Mouse (Mus musculus): ENCODE measurements at regions not wholly inside any gene's neighbourhood (a gene's known extent, or its start where the extent isn't known, plus 50 kb on each side); places are given as distances from the start of the nearest gene placed in this dataset.

GRCm38 (mm10) chr2:45630081-45630480 lies 512.9 kb upstream of the Zeb2 start:
- ATAC-seq (replicated peaks; ENCODE audit: low FRiP score, low TSS enrichment, low read depth) (no peak), DNase-seq (ENCODE audit: low spot score) (no peak)
- H3K9me3 ChIP-seq (ENCODE audit: control insufficient read depth, low read length): no peaks in the 10 kb centered on the region
- 78% methylated on average over 7 of the region's 7 CpGs for WGBS
- no peak overlapping the region for H3K9ac ChIP-seq (ENCODE audit: low read length)
- H3K4me1 ChIP-seq (replicated peaks; ENCODE audit: control insufficient read depth, insufficient read depth, low read length): no peaks in the 10 kb centered on the region
- no peak overlapping the region for H3K27ac ChIP-seq (ENCODE audit: low read depth)
- H3K27me3 ChIP-seq (replicated peaks; ENCODE audit: control insufficient read depth, insufficient read depth, low read length): no peaks in the 10 kb centered on the region
- no peaks in the 10 kb centered on the region for H3K36me3 ChIP-seq (ENCODE audit: control insufficient read depth, insufficient read depth, low read length)
- H3K4me3 ChIP-seq (ENCODE audit: low read depth, low read length): no peak overlapping the region
- no peak overlapping the region for H3K4me2 ChIP-seq (ENCODE audit: low read length)

GRCm38 (mm10) chr2:45629616-45630015 lies 512.4 kb upstream of the Zeb2 start:
- DNase-seq (ENCODE audit: low spot score) (no peak), ATAC-seq (replicated peaks; ENCODE audit: low FRiP score, low TSS enrichment, low read depth) (no peak)
- Histone ChIP-seq H3K27ac (ENCODE audit: low read depth) (no peak overlapping the region), H3K27me3 (replicated peaks; ENCODE audit: control insufficient read depth, insufficient read depth, low read length) (no peaks in the 10 kb centered on the region), H3K9ac (ENCODE audit: low read length) (no peak overlapping the region), H3K9me3 (ENCODE audit: control insufficient read depth, low read length) (no peaks in the 10 kb centered on the region), H3K36me3 (ENCODE audit: control insufficient read depth, insufficient read depth, low read length) (no peaks in the 10 kb centered on the region), H3K4me2 (ENCODE audit: low read length) (no peak overlapping the region), H3K4me1 (replicated peaks; ENCODE audit: control insufficient read depth, insufficient read depth, low read length) (no peaks in the 10 kb centered on the region), H3K4me3 (ENCODE audit: low read depth, low read length) (no peak overlapping the region)
- 68% methylated on average over 3 of the region's 3 CpGs for WGBS

- ATAC-seq (replicated peaks; ENCODE audit: low FRiP score, low TSS enrichment, low read depth) (no peak), DNase-seq (ENCODE audit: low spot score) (no peak)
- Histone ChIP-seq H3K27me3 (replicated peaks; ENCODE audit: control insufficient read depth, insufficient read depth, low read length) (no peaks in the 10 kb centered on the region), H3K9me3 (ENCODE audit: control insufficient read depth, low read length) (no peaks in the 10 kb centered on the region), H3K27ac (ENCODE audit: low read depth) (no peak overlapping the region), H3K4me2 (ENCODE audit: low read length) (no peak overlapping the region), H3K36me3 (ENCODE audit: control insufficient read depth, insufficient read depth, low read length) (no peaks in the 10 kb centered on the region), H3K4me3 (ENCODE audit: low read depth, low read length) (no peak overlapping the region), H3K9ac (ENCODE audit: low read length) (no peak overlapping the region), H3K4me1 (replicated peaks; ENCODE audit: control insufficient read depth, insufficient read depth, low read length) (no peaks in the 10 kb centered on the region)
- 76% methylated on average over 3 of the region's 3 CpGs for WGBS
Measured at GRCm38 (mm10) chr2:45623056-45623455, 505.9 kb upstream of the Zeb2 start.

GRCm38 (mm10) chr2:45608926-45609325 lies 491.7 kb upstream of the Zeb2 start:
- H3K9me3 ChIP-seq (ENCODE audit: control insufficient read depth, low read length): no peaks in the 10 kb centered on the region
- H3K36me3 ChIP-seq (ENCODE audit: control insufficient read depth, insufficient read depth, low read length): no peaks in the 10 kb centered on the region
- H3K27ac ChIP-seq (ENCODE audit: low read depth): no peak overlapping the region
- no peak overlapping the region for H3K9ac ChIP-seq (ENCODE audit: low read length)
- no peaks in the 10 kb centered on the region for H3K27me3 ChIP-seq (replicated peaks; ENCODE audit: control insufficient read depth, insufficient read depth, low read length)
- 98% methylated on average over 1 of the region's 1 CpGs for WGBS
- no peak overlapping the region for H3K4me2 ChIP-seq (ENCODE audit: low read length)
- no peaks in the 10 kb centered on the region for H3K4me1 ChIP-seq (replicated peaks; ENCODE audit: control insufficient read depth, insufficient read depth, low read length)
- DNase-seq (ENCODE audit: low spot score): no peak
- ATAC-seq (replicated peaks; ENCODE audit: low FRiP score, low TSS enrichment, low read depth): no peak
- no peak overlapping the region for H3K4me3 ChIP-seq (ENCODE audit: low read depth, low read length)

GRCm38 (mm10) chr2:45607393-45607792 lies 490.2 kb upstream of the Zeb2 start:
- Histone ChIP-seq H3K36me3 (ENCODE audit: control insufficient read depth, insufficient read depth, low read length) (no peaks in the 10 kb centered on the region), H3K4me3 (ENCODE audit: low read depth, low read length) (no peak overlapping the region), H3K4me2 (ENCODE audit: low read length) (no peak overlapping the region), H3K4me1 (replicated peaks; ENCODE audit: control insufficient read depth, insufficient read depth, low read length) (no peaks in the 10 kb centered on the region), H3K9ac (ENCODE audit: low read length) (no peak overlapping the region), H3K27me3 (replicated peaks; ENCODE audit: control insufficient read depth, insufficient read depth, low read length) (no peaks in the 10 kb centered on the region), H3K27ac (ENCODE audit: low read depth) (no peak overlapping the region), H3K9me3 (ENCODE audit: control insufficient read depth, low read length) (no peaks in the 10 kb centered on the region)
- no peak for DNase-seq (ENCODE audit: low spot score)
- ATAC-seq (replicated peaks; ENCODE audit: low FRiP score, low TSS enrichment, low read depth): no peak

- no peak for DNase-seq (ENCODE audit: low spot score)
- WGBS: 30% methylated on average over 6 of the region's 6 CpGs
- Histone ChIP-seq H3K9ac (ENCODE audit: low read length) (no peak overlapping the region), H3K27me3 (replicated peaks; ENCODE audit: control insufficient read depth, insufficient read depth, low read length) (no peaks in the 10 kb centered on the region), H3K27ac (ENCODE audit: low read depth) (no peak overlapping the region; the same call in 1 of the 2 replicates), H3K4me1 (replicated peaks; ENCODE audit: control insufficient read depth, insufficient read depth, low read length) (no peaks in the 10 kb centered on the region; the same call in 1 of the 2 replicates), H3K4me2 (ENCODE audit: low read length) (no peak overlapping the region), H3K36me3 (ENCODE audit: control insufficient read depth, insufficient read depth, low read length) (no peaks in the 10 kb centered on the region), H3K4me3 (ENCODE audit: low read depth, low read length) (no peak overlapping the region), H3K9me3 (ENCODE audit: control insufficient read depth, low read length) (no peaks in the 10 kb centered on the region)
- ATAC-seq (replicated peaks; ENCODE audit: low FRiP score, low TSS enrichment, low read depth): no peak
Measured at GRCm38 (mm10) chr2:45601332-45601900, 484.2 kb upstream of the Zeb2 start.

GRCm38 (mm10) chr2:45593765-45594164 lies 476.6 kb upstream of the Zeb2 start:
- H3K9ac ChIP-seq (ENCODE audit: low read length): no peak overlapping the region
- no peak for ATAC-seq (replicated peaks; ENCODE audit: low FRiP score, low TSS enrichment, low read depth)
- no peak overlapping the region for H3K4me3 ChIP-seq (ENCODE audit: low read depth, low read length)
- DNase-seq (ENCODE audit: low spot score): no peak
- no peaks in the 10 kb centered on the region for H3K36me3 ChIP-seq (ENCODE audit: control insufficient read depth, insufficient read depth, low read length)
- no peak overlapping the region for H3K27ac ChIP-seq (ENCODE audit: low read depth)
- no peaks in the 10 kb centered on the region for H3K9me3 ChIP-seq (ENCODE audit: control insufficient read depth, low read length)
- H3K27me3 ChIP-seq (replicated peaks; ENCODE audit: control insufficient read depth, insufficient read depth, low read length): no peaks in the 10 kb centered on the region
- 86% methylated on average over 4 of the region's 4 CpGs for WGBS
- H3K4me2 ChIP-seq (ENCODE audit: low read length): no peak overlapping the region
- no peaks in the 10 kb centered on the region for H3K4me1 ChIP-seq (replicated peaks; ENCODE audit: control insufficient read depth, insufficient read depth, low read length)

- H3K4me3 ChIP-seq (ENCODE audit: low read depth, low read length): no peak overlapping the region
- no peak for DNase-seq (ENCODE audit: low spot score)
- no peak for ATAC-seq (replicated peaks; ENCODE audit: low FRiP score, low TSS enrichment, low read depth)
- WGBS: 95% methylated on average over 1 of the region's 1 CpGs
- no peaks in the 10 kb centered on the region for H3K9me3 ChIP-seq (ENCODE audit: control insufficient read depth, low read length)
- no peak overlapping the region for H3K27ac ChIP-seq (ENCODE audit: low read depth)
- no peaks in the 10 kb centered on the region for H3K27me3 ChIP-seq (replicated peaks; ENCODE audit: control insufficient read depth, insufficient read depth, low read length)
- peaks cover 8% of the 10 kb centered on the region for H3K4me1 ChIP-seq (replicated peaks; ENCODE audit: control insufficient read depth, insufficient read depth, low read length)
- no peak overlapping the region for H3K9ac ChIP-seq (ENCODE audit: low read length)
- no peak overlapping the region for H3K4me2 ChIP-seq (ENCODE audit: low read length)
- H3K36me3 ChIP-seq (ENCODE audit: control insufficient read depth, insufficient read depth, low read length): no peaks in the 10 kb centered on the region
Measured at GRCm38 (mm10) chr2:45590980-45591379, 473.8 kb upstream of the Zeb2 start.

- Histone ChIP-seq H3K4me1 (replicated peaks; ENCODE audit: control insufficient read depth, insufficient read depth, low read length) (peaks cover 8% of the 10 kb centered on the region), H3K27me3 (replicated peaks; ENCODE audit: control insufficient read depth, insufficient read depth, low read length) (no peaks in the 10 kb centered on the region), H3K9ac (ENCODE audit: low read length) (no peak overlapping the region), H3K4me2 (ENCODE audit: low read length) (no peak overlapping the region), H3K9me3 (ENCODE audit: control insufficient read depth, low read length) (no peaks in the 10 kb centered on the region), H3K4me3 (ENCODE audit: low read depth, low read length) (no peak overlapping the region), H3K36me3 (ENCODE audit: control insufficient read depth, insufficient read depth, low read length) (no peaks in the 10 kb centered on the region), H3K27ac (ENCODE audit: low read depth) (no peak overlapping the region)
- ATAC-seq (replicated peaks; ENCODE audit: low FRiP score, low TSS enrichment, low read depth): no peak
- 96% methylated on average over 2 of the region's 2 CpGs for WGBS
- no peak for DNase-seq (ENCODE audit: low spot score)
Measured at GRCm38 (mm10) chr2:45588248-45588647, 471.1 kb upstream of the Zeb2 start.

Measured in intestine, embryonic 14.5 days (tissue).